Mouse (Mus musculus): ENCODE measurements around the gene Dop1b. TPM values are rescaled to one million over a fixed set of nuclear protein-coding genes. Genes with fewer than 3 reads are reported as not detected.

Dop1b gene
- polyA plus RNA-seq, 1 experiment from 2014 or later: 5.3 TPM

- Histone ChIP-seq H3K27me3 (ENCODE audit: low read depth, poor library complexity, severe bottlenecking) (no peaks in the 10 kb centered on the region), H3K27ac (peak within 1 kb of the TSS; percentile 99), H3K9me3 (replicated peaks) (no peaks in the 10 kb centered on the region), H3K4me1 (peaks cover 7% of the 10 kb centered on the region), H3K36me3 (peaks cover 10% of the 10 kb centered on the region), H3K4me3 (peak within 1 kb of the TSS; percentile 78)
- peak; percentile 100 for DNase-seq (ENCODE audit: low spot score)
- WGBS: 12% methylated on average over 55 of the region's 55 CpGs
Observed at GRCm38 (mm10) chr16:93831627-93832395, 120.1 kb downstream of the Dop1b start, which contains the start of gene Morc3. TSS of gene Morc3 (plus strand) at chr16:93832121.

DNA sequence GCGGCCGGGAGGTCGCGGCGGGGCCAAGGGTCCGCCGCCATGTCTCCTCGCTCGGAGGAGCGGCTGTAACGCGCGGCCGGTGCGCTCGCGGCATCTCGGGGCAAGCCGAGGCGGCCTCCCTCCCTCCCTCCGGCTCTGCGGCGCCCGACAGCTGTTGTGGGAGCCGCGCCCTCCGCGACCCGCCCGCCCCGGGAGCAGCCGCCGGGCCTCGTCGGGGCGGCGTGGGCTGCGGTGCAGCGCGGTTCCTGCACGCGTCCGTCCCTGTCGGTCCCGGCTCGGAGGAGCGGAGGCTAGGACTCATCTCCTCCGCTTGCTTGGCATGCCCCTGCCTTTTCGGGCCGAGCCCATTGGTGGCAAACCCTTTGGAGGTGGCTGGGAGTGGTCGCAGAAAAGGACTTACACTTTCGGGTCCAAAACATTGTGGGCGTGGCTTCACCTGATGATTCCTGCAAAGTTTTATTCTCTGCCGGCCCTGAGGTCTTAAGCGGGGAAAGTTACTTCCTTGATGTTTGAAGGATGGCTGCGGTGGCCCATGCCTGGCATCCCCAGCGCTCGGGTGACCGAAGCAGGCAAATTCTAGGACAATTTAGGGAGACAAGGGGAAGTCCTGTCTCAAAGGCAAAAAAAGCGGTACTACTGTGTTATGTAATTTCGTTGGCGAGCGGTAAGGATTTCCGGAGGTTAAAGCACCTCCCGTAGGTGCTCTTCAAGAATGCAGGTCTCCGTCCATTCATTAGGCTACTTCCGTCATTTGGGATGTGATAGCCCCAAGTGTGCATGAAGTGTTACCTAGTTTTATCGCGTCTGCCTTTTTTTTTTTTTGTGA is 121.0 kb downstream of the Dop1b start:
- Histone ChIP-seq H3K27me3 (ENCODE audit: low read depth, poor library complexity, severe bottlenecking) (no peaks in the 10 kb centered on the region), H3K4me3 (peak overlapping the region; percentile 78), H3K36me3 (peaks cover 14% of the 10 kb centered on the region), H3K4me1 (peaks cover 7% of the 10 kb centered on the region), H3K9me3 (replicated peaks) (no peaks in the 10 kb centered on the region), H3K27ac (peak overlapping the region; percentile 99)
- WGBS: 1% methylated on average over 68 of the region's 69 CpGs
- peak; percentile 72 for DNase-seq (ENCODE audit: low spot score)

DNA sequence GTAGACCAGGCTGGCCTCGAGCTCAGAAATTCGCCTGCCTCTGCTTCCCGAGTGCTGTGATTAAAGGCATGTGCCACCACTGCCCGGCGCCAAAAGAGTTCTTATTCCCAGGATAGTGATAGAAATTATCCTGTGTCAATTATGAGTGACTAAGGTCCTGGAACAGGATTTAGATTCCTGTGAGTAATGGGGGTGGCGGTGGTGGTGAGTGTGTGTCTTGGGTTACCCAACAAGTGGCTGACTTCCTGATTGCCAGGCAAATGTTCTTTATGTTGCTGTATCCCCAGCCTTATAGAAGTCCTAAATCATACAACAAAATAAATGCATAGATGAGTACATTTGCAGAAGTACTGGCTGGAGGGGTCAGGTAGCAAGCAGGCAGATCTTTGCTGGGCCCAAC is 121.8 kb downstream of the Dop1b start:
- DNase-seq (ENCODE audit: low spot score): no peak
- H3K4me1 ChIP-seq: peaks cover 7% of the 10 kb centered on the region
- H3K27ac ChIP-seq: no peak overlapping the region
- H3K9me3 ChIP-seq (replicated peaks): no peaks in the 10 kb centered on the region
- H3K36me3 ChIP-seq: peaks cover 17% of the 10 kb centered on the region
- H3K4me3 ChIP-seq: peak overlapping the region; percentile 78
- H3K27me3 ChIP-seq (ENCODE audit: low read depth, poor library complexity, severe bottlenecking): no peaks in the 10 kb centered on the region
- WGBS: 91% methylated on average over 6 of the region's 6 CpGs

DNA sequence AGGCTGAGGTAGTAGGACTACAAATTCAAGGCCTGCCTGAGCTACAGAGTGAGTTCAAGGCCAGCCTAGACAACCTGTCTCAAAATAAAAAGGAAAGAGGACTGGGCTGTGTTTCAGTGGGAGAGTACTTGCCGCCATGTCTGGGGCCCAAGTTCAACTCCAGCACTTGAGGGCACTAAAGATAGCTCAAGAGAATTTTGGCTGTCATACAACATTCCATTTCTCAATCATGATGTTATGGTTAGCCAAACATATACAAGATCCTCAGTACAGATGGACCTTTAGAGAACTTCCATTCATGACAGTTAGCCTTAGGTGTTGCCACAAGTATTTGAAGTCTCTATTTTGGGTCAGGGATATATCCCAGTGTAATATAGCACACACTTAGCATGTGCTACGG is 122.4 kb downstream of the Dop1b start:
- no peak overlapping the region for H3K27ac ChIP-seq
- H3K9me3 ChIP-seq (replicated peaks): no peaks in the 10 kb centered on the region
- peaks cover 22% of the 10 kb centered on the region for H3K36me3 ChIP-seq
- peaks cover 7% of the 10 kb centered on the region for H3K4me1 ChIP-seq
- no peak for DNase-seq (ENCODE audit: low spot score)
- no peaks in the 10 kb centered on the region for H3K27me3 ChIP-seq (ENCODE audit: low read depth, poor library complexity, severe bottlenecking)
- WGBS: 92% methylated on average over 2 of the region's 2 CpGs
- H3K4me3 ChIP-seq: no peak overlapping the region; the same call in 1 of the 2 replicates

DNA sequence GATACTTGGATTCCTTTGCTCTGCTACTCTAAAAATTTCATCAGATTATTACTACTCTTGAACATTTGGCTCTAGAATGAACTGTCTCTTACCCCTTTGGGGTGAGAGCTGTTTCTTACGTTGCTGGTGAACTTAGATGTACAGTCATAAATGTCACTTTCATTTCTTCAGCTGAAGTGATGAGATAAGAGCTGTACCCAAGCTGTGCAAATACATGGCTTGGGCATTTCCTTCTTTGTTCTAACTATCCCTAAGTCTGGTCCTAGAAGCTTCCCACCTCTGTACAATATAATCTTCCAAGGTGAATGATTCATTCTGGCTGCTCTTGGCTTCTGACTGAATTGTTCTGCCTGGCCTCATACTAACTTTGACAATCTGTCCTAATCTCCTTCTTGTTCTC is 127.3 kb downstream of the Dop1b start:
- no peak overlapping the region for H3K27ac ChIP-seq
- H3K9me3 ChIP-seq (replicated peaks): no peaks in the 10 kb centered on the region
- peaks cover 49% of the 10 kb centered on the region for H3K36me3 ChIP-seq
- H3K27me3 ChIP-seq (ENCODE audit: low read depth, poor library complexity, severe bottlenecking): no peaks in the 10 kb centered on the region
- no peak for DNase-seq (ENCODE audit: low spot score)
- no peak overlapping the region for H3K4me3 ChIP-seq
- H3K4me1 ChIP-seq: no peaks in the 10 kb centered on the region
- 98% methylated on average over 1 of the region's 1 CpGs for WGBS

GRCm38 (mm10) chr16:93850527-93850926 is 138.8 kb downstream of the Dop1b start:
- no peaks in the 10 kb centered on the region for H3K9me3 ChIP-seq (replicated peaks)
- no peak overlapping the region for H3K4me3 ChIP-seq
- H3K27ac ChIP-seq: no peak overlapping the region
- H3K36me3 ChIP-seq: peaks cover 100% of the 10 kb centered on the region
- no peak for DNase-seq (ENCODE audit: low spot score)
- H3K27me3 ChIP-seq (ENCODE audit: low read depth, poor library complexity, severe bottlenecking): no peaks in the 10 kb centered on the region
- 97% methylated on average over 3 of the region's 3 CpGs for WGBS
- H3K4me1 ChIP-seq: no peaks in the 10 kb centered on the region

- no peak overlapping the region for H3K27ac ChIP-seq
- H3K9me3 ChIP-seq (replicated peaks): no peaks in the 10 kb centered on the region
- H3K27me3 ChIP-seq (ENCODE audit: low read depth, poor library complexity, severe bottlenecking): no peaks in the 10 kb centered on the region
- DNase-seq (ENCODE audit: low spot score): no peak
- peaks cover 92% of the 10 kb centered on the region for H3K36me3 ChIP-seq
- WGBS: 91% methylated on average over 4 of the region's 4 CpGs
- no peaks in the 10 kb centered on the region for H3K4me1 ChIP-seq
- no peak overlapping the region for H3K4me3 ChIP-seq
Observed at GRCm38 (mm10) chr16:93859967-93860366, 148.3 kb downstream of the Dop1b start.

Other genes with a start within 250 kb of the Dop1b start
- gene Setd4, start 107.8 kb upstream of the Dop1b start, polyA plus RNA-seq (2016; fragmentation: Nextera tagmentation; extraction: Ambion mirVana): 11.8 and 17.0 TPM in 2 replicates
- gene Cbr1, start 106.1 kb upstream of the Dop1b start, polyA plus RNA-seq (2016; fragmentation: Nextera tagmentation; extraction: Ambion mirVana): 94.3 and 102 TPM in 2 replicates
- gene Gm5678, start 83.8 kb upstream of the Dop1b start, polyA plus RNA-seq (2016; fragmentation: Nextera tagmentation; extraction: Ambion mirVana): not detected in 2 replicates
- 0.60 and 0.93 TPM in 2 replicates for gene Cbr3, start 28.7 kb upstream of the Dop1b start, polyA plus RNA-seq (2016; fragmentation: Nextera tagmentation; extraction: Ambion mirVana)
- gene Morc3, start 120.2 kb downstream of the Dop1b start, polyA plus RNA-seq (2016; fragmentation: Nextera tagmentation; extraction: Ambion mirVana): 28.9 and 31.0 TPM in 2 replicates
- gene Chaf1b, start 172.0 kb downstream of the Dop1b start, polyA plus RNA-seq (2016; fragmentation: Nextera tagmentation; extraction: Ambion mirVana): 137 and 146 TPM in 2 replicates